Mouse (Mus musculus) erythroblast, embryonic 14.5 days (primary cell): ENCODE measurements around the gene Washc4.

Source experiments
- GATA1 ChIP-seq: IDR thresholded peaks from 2 replicates; pipeline ENCODE4 v1.6.1; 2012; ENCODE audit warnings: low read length, inconsistent platforms, mixed read lengths
- TAL1 ChIP-seq: IDR thresholded peaks from 3 replicates; pipeline ENCODE4 v1.6.1; 2012; ENCODE audit warnings: low read length, inconsistent platforms, mixed read lengths

- no peak for TF ChIP-seq GATA1
- no peak for TF ChIP-seq TAL1
Measured at GRCm38 (mm10) chr10:83617366-83617765, 73.8 kb downstream of the Washc4 start.
